Mouse (Mus musculus) CH12.LX (cell line): ENCODE measurements around the gene Acot12. TPM values are rescaled to one million over a fixed set of nuclear protein-coding genes. Genes with fewer than 3 reads are reported as not detected.

Experiments
- DNase-seq: peaks from one replicate; pipeline ENCODE4 v3.0.0-alpha.2; 2013; ENCODE audit errors: extremely low read depth
- H3K27ac ChIP-seq: 2 replicates; pipeline ENCODE4 v1.5.1; 2012; ENCODE audit warnings: low read depth, mild to moderate bottlenecking, control low read depth, moderate library complexity; ENCODE audit not compliant: insufficient read depth
- H3K27me3 ChIP-seq: replicated peaks from 2 replicates; pipeline ENCODE3; 2012; ENCODE audit warnings: inconsistent platforms
- H3K36me3 ChIP-seq, 2 experiments: replicated peaks in 1 of 2; 2 replicates each; pipeline versions ENCODE3 to v1.6.1; 2012; ENCODE audit warnings: inconsistent platforms in 1 of 2, low read length in 1 of 2, mild to moderate bottlenecking in 1 of 2, mixed read lengths in 1 of 2, moderate library complexity in 1 of 2; ENCODE audit not compliant: control insufficient read depth in 1 of 2, insufficient read depth in 1 of 2
- H3K4me1 ChIP-seq, 2 experiments: 2 replicates each; pipeline ENCODE4 v1.6.1; 2012; ENCODE audit warnings: inconsistent platforms in 1 of 2, moderate library complexity in 1 of 2; ENCODE audit not compliant: insufficient read depth in 2 of 2, control insufficient read depth in 1 of 2
- H3K4me2 ChIP-seq: 2 replicates; pipeline ENCODE4 v1.6.1; 2012; ENCODE audit warnings: low read depth, mild to moderate bottlenecking, control low read depth; ENCODE audit not compliant: poor library complexity, insufficient read depth, severe bottlenecking
- H3K4me3 ChIP-seq, 3 experiments: fragments of 150-350 bp in 1 of 3; sonication (generic) in 1 of 3; replicated peaks in 1 of 3; 2 replicates each; pipeline versions ENCODE3 to v1.5.1; 2011 to 2012; ENCODE audit warnings: low read depth in 2 of 3, low read length in 2 of 3, mild to moderate bottlenecking in 2 of 3, moderate library complexity in 2 of 3, control low read depth in 1 of 3, improper control_type of control experiment in 1 of 3, inconsistent platforms in 1 of 3, mixed read lengths in 1 of 3; ENCODE audit not compliant: poor library complexity in 1 of 3
- H3K79me2 ChIP-seq: replicated peaks from 2 replicates; pipeline ENCODE4 v1.6.1; 2012; ENCODE audit warnings: mild to moderate bottlenecking, moderate library complexity; ENCODE audit not compliant: control insufficient read depth, poor library complexity, insufficient read depth, severe bottlenecking; ENCODE audit errors: extremely low read depth
- H3K9ac ChIP-seq: 2 replicates; pipeline ENCODE4 v1.6.1; 2012; ENCODE audit warnings: low read depth, mild to moderate bottlenecking, control low read depth, moderate library complexity; ENCODE audit not compliant: insufficient read depth
- H3K9me3 ChIP-seq: replicated peaks from 2 replicates; pipeline ENCODE3; 2012; ENCODE audit warnings: low read length, inconsistent platforms, mixed read lengths
- CHD1 ChIP-seq: IDR thresholded peaks from 2 replicates; pipeline ENCODE4 v1.6.1; 2012; ENCODE audit warnings: low read depth, low read length, improper control_type of control experiment, inconsistent platforms
- E2F4 ChIP-seq: IDR thresholded peaks from 2 replicates; pipeline ENCODE4 v1.6.1; 2011; ENCODE audit warnings: low read depth, low read length, improper control_type of control experiment; ENCODE audit not compliant: insufficient replicate concordance
- ELF1 ChIP-seq: IDR thresholded peaks from 2 replicates; pipeline ENCODE4 v1.6.1; 2014; ENCODE audit warnings: low read depth, mild to moderate bottlenecking, inconsistent platforms, low read length, improper control_type of control experiment
- GABPA ChIP-seq: IDR thresholded peaks from 2 replicates; pipeline ENCODE4 v1.6.1; 2012; ENCODE audit warnings: low read depth, low read length, improper control_type of control experiment, inconsistent platforms; ENCODE audit not compliant: insufficient replicate concordance
- JUN ChIP-seq: IDR thresholded peaks from 2 replicates; pipeline ENCODE4 v1.6.1; 2011; ENCODE audit warnings: low read depth, mild to moderate bottlenecking, low read length, improper control_type of control experiment, moderate library complexity; ENCODE audit not compliant: insufficient read depth
- MAFK ChIP-seq: IDR thresholded peaks from 2 replicates; pipeline ENCODE4 v1.6.1; 2011; ENCODE audit warnings: low read length, improper control_type of control experiment; ENCODE audit not compliant: insufficient replicate concordance
- MYC ChIP-seq: IDR thresholded peaks from 2 replicates; pipeline ENCODE4 v1.6.1; 2011; ENCODE audit warnings: low read depth, mild to moderate bottlenecking, improper control_type of control experiment, low read length
- NELFE ChIP-seq: IDR thresholded peaks from 2 replicates; pipeline ENCODE4 v1.6.1; 2011; ENCODE audit warnings: low read depth, low read length, improper control_type of control experiment
- PAX5 ChIP-seq: IDR thresholded peaks from 2 replicates; pipeline ENCODE4 v1.6.1; 2012; ENCODE audit warnings: low read length, inconsistent platforms, mixed read lengths
- POLR2AphosphoS2 ChIP-seq: IDR thresholded peaks from 2 replicates; pipeline ENCODE4 v1.6.1; 2011; ENCODE audit warnings: low read depth, low read length, improper control_type of control experiment
- SMC3 ChIP-seq: IDR thresholded peaks from 2 replicates; pipeline ENCODE4 v1.6.1; 2011; ENCODE audit warnings: low read depth, low read length, improper control_type of control experiment
- TCF12 ChIP-seq: IDR thresholded peaks from 2 replicates; pipeline ENCODE4 v1.6.1; 2014; ENCODE audit warnings: low read depth, mild to moderate bottlenecking, inconsistent platforms, low read length, improper control_type of control experiment
- UBTF ChIP-seq: IDR thresholded peaks from 2 replicates; pipeline ENCODE4 v1.6.1; 2012; ENCODE audit warnings: low read depth, mild to moderate bottlenecking, inconsistent platforms, low read length, improper control_type of control experiment, moderate library complexity
- USF1 ChIP-seq: IDR thresholded peaks from 2 replicates; pipeline ENCODE4 v1.6.1; 2014; ENCODE audit warnings: low read depth, mild to moderate bottlenecking, inconsistent platforms, low read length, improper control_type of control experiment
- ZKSCAN1 ChIP-seq: IDR thresholded peaks from 2 replicates; pipeline ENCODE4 v1.6.1; 2012; ENCODE audit warnings: low read depth, inconsistent platforms, low read length, improper control_type of control experiment, borderline replicate concordance
- ZNF384 ChIP-seq: IDR thresholded peaks from 2 replicates; pipeline ENCODE4 v1.6.1; 2012; ENCODE audit warnings: low read depth, low read length, improper control_type of control experiment, inconsistent platforms
- dilution Hi-C: fragments of 300-500 bp; cut with MboI; formaldehyde crosslinking; loops from 2 replicates; pipeline ENCODE4 v1.14.3; 2020; ENCODE audit warnings: low sequenced_read_pairs; ENCODE audit not compliant: extremely low pct_unique_long_range_greater_than_20kb, extremely low pct_ligation_motif_present
- in situ Hi-C: fragments of 300-500 bp; cut with MboI; formaldehyde crosslinking; loops from 3 replicates; pipeline ENCODE4 v1.14.3; 2019; ENCODE audit warnings: low sequenced_read_pairs, low pct_ligation_motif_present, low pct_unique_long_range_greater_than_20kb, mixed read lengths
- polyA plus RNA-seq: library from polyadenylated mRNA; unstranded; fragments of >175 nt; gene quantifications from 2 replicates; pipeline ENCODE4 v1.2.1, GENCODE M21; 2012; ENCODE audit warnings: low read depth; ENCODE audit not compliant: insufficient read length
- total RNA-seq, 2 experiments: library from RNA; depleted of rRNA; stranded (reverse); fragments of 300-350 nt in 1 of 2; fragments of >200 nt in 1 of 2; gene quantifications; 2 replicates each; pipeline ENCODE4 v1.2.3; 2012 to 2014

Acot12 gene
- total and polyA plus RNA-seq, 3 experiments = 0.55 to 1.6 (median 0.96) TPM

GRCm38 (mm10) chr13:91746470-91746869 is 5.2 kb downstream of the Acot12 start:
- Histone ChIP-seq H3K9ac (no peak overlapping the region), H3K4me2 (no peak overlapping the region), H3K4me1 (peaks cover 0 to 7% of the 10 kb centered on the region in 2 experiments; a peak in 2 of 4 replicates), H3K27me3 (no peaks in the 10 kb centered on the region)
- dilution Hi-C loops = no loop called here
- TF ChIP-seq MAFK (no peak), MYC (no peak), PAX5 (no peak)
- TF ChIP-seq, all 38 proteins: peak for 0
- Histone ChIP-seq H3K27ac (no peak overlapping the region), H3K9me3 (no peaks in the 10 kb centered on the region), H3K79me2 (no peaks in the 10 kb centered on the region), H3K36me3 (no peaks in the 10 kb centered on the region), H3K4me3 (no peak overlapping the region)
- in situ Hi-C loops = no loop called here
- DNase-seq = no peak

GRCm38 (mm10) chr13:91748401-91748800 is 7.1 kb downstream of the Acot12 start:
- DNase-seq = no peak
- H3K4me2 ChIP-seq = no peak overlapping the region
- TF ChIP-seq JUN (no peak), PAX5 (no peak), POLR2AphosphoS2 (no peak)
- H3K9me3 ChIP-seq = no peaks in the 10 kb centered on the region
- no peaks in the 10 kb centered on the region for H3K36me3 ChIP-seq
- no peak overlapping the region for H3K9ac ChIP-seq
- in situ Hi-C loops = no loop called here
- no peak overlapping the region for H3K27ac ChIP-seq
- no peak overlapping the region for H3K4me3 ChIP-seq
- dilution Hi-C loops = no loop called here
- no peaks in the 10 kb centered on the region for H3K79me2 ChIP-seq
- peaks cover under 1 to 7% of the 10 kb centered on the region in 2 experiments; a peak in 3 of 4 replicates for H3K4me1 ChIP-seq
- H3K27me3 ChIP-seq = no peaks in the 10 kb centered on the region

- in situ Hi-C loops (no loop called here), dilution Hi-C loops (no loop called here)
- Histone ChIP-seq H3K27ac (no peak overlapping the region), H3K4me2 (no peak overlapping the region), H3K9me3 (no peaks in the 10 kb centered on the region), H3K79me2 (no peaks in the 10 kb centered on the region), H3K4me3 (no peak overlapping the region), H3K27me3 (no peaks in the 10 kb centered on the region), H3K4me1 (peaks cover 7% of the 10 kb centered on the region in 2 experiments), H3K36me3 (no peaks in the 10 kb centered on the region), H3K9ac (no peak overlapping the region)
- no peak for TF ChIP-seq ZKSCAN1
- TF ChIP-seq MAFK = no peak
- no peak for TF ChIP-seq CHD1
- TF ChIP-seq ZNF384 = no peak
- TF ChIP-seq UBTF = no peak
- TF ChIP-seq JUN = no peak
- no peak for TF ChIP-seq USF1
- TF ChIP-seq ELF1 = no peak
- TF ChIP-seq GABPA = no peak
- no peak for TF ChIP-seq E2F4
- no peak for TF ChIP-seq SMC3
- TF ChIP-seq TCF12 = no peak
- TF ChIP-seq NELFE = no peak
- DNase-seq = no peak
Measured at GRCm38 (mm10) chr13:91749981-91750380, 8.7 kb downstream of the Acot12 start.
